Mouse (Mus musculus): ENCODE data around the gene Sdhb. TPM values are rescaled to one million over a fixed set of nuclear protein-coding genes. Genes with fewer than 3 reads are reported as not detected.

Gene Sdhb
- total RNA-seq, 2 experiments from 2014 or later: 170 to 178 TPM

DNA sequence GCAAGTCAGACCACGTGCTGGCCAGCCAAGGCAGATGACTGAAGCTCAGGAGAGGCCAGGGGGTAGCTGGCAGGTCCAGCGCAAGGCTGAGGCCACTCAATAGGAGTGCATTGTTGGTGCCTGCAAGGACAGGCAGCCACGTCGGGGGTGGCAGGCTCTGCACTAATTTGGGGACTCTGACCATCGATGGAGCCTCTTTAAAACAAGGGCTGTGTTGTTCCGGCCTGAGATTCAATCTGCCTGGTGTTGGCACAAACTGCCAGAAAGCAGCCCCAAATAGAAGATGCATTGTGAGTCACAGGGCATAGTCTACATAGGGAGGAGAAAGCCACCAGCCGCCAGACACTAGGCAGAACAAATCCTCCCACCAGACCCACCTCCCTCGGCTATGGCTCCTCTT lies 31.3 kb upstream of the Sdhb start:
- intact Hi-C loops (cut with DNase I): no loop called here
- peak; percentile 41 to 53 for DNase-seq (ENCODE audit: extremely low spot score in 1 of 2, low spot score in 2 of 2)
- no peak for TF ChIP-seq CTCF (IDR thresholded peaks at IDR 0.05)
- Histone ChIP-seq H3K27ac (peak overlapping the region; percentile 75; the same call in 1 of the 2 replicates), H3K4me3 (no peak overlapping the region)

- no peak for TF ChIP-seq CTCF (IDR thresholded peaks at IDR 0.05)
- no peak overlapping the region for H3K4me3 ChIP-seq
- intact Hi-C loops (cut with DNase I): no loop called here
- no peak for DNase-seq (ENCODE audit: extremely low spot score in 1 of 2, low spot score in 2 of 2)
- no peak overlapping the region for H3K27ac ChIP-seq
These were observed 30.0 kb upstream of the Sdhb start for GRCm38 (mm10) chr4:140930900-140931470.

DNA sequence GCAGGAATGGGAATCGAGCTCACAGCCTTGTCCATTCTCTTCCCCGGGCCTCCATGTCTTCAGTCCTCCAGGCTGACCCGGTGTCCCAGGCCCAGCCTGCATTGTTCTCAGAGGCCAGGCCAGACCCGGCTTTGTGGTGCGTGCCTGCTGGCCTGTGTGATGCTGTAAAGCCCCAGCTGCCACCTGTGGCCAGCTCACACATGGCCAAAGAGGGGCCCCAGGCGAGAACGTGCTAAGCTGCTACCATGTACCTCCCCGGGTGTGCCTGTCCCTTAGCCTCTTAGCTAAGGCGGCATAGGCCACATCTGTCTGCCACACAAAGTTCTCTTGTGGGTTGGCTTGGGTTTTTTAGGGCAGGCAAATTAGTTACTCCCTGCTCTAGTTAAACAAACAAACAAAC lies 25.4 kb upstream of the Sdhb start:
- Histone ChIP-seq H3K4me3 (no peak overlapping the region), H3K27ac (no peak overlapping the region)
- no peak for TF ChIP-seq CTCF (IDR thresholded peaks at IDR 0.05)
- intact Hi-C loops (cut with DNase I): no loop called here
- no peak for DNase-seq (ENCODE audit: extremely low spot score in 1 of 2, low spot score in 2 of 2)

DNA sequence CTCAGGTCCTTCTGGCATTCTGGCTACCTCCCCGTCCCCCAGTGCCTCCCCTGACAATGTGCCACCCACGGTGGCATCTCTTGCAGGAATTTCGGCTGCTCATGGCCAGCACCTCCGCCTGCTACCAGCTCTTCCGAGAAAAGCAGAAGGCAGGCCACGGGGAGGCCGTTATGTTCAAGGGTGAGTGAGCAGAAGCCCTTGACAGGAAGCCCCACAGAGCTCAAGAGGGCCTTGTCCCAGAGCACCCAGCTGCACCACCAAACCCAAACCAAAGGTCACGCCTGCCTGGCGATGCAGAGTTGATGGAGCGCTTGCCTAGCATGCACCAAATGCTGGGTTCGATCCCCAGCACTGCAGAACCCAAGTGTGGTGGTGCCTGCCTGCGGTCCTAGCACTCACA lies 16.6 kb upstream of the Sdhb start:
- intact Hi-C loops (cut with DNase I): no loop called here
- Histone ChIP-seq H3K4me3 (no peak overlapping the region), H3K27ac (no peak overlapping the region)
- no peak for TF ChIP-seq CTCF (IDR thresholded peaks at IDR 0.05)
- DNase-seq (ENCODE audit: extremely low spot score in 1 of 2, low spot score in 2 of 2): no peak

DNA sequence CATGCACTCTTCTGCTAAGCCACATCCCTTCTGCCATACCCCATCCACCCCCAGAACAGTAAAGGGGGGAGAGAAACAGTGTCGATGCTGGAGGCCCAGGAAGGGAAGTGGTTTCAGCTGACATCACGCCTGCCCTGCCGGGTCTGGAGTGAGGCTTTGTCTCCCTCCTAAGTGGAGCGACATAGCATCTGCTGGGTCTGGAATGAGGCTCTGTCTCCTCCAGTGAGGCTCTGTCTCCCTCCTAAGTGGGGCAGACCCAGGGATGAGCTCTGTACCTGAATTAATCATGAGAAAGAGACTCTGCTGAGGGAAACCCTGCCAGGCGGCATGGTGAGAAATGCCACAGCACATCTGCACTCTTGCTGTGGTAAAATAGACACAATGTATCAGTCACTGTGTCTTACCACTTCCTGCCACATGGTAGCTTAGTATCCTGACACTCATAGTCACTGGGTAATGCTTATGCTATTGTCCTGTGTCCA lies 16.0 kb upstream of the Sdhb start:
- TF ChIP-seq CTCF (IDR thresholded peaks at IDR 0.05): no peak; the same call in none of the 2 replicates
- no peak overlapping the region for H3K27ac ChIP-seq
- H3K4me3 ChIP-seq: no peak overlapping the region
- DNase-seq (ENCODE audit: extremely low spot score in 1 of 2, low spot score in 2 of 2): no peak
- intact Hi-C loops (cut with DNase I): no loop called here

DNA sequence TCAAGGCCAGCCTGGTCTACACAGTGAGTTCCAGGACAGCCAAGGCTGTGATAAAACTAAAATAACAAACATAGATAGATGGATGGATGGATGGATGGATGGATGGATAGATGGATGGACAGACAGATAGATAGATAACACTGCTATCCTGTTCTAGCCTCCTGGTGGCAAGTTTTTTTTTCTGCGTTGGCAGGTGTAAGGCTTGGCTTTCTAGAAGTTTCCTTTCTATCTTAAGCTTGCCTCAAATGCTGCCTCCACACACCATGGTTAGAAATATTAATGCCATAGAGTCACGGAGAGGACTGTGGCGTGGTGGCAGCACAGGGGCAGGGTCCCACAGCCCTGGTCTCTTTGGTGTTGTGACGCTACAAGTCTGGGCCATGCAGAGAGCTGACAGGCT lies 15.4 kb upstream of the Sdhb start:
- intact Hi-C loops (cut with DNase I): no loop called here
- no peak for TF ChIP-seq CTCF (IDR thresholded peaks at IDR 0.05)
- Histone ChIP-seq H3K4me3 (no peak overlapping the region), H3K27ac (no peak overlapping the region)
- DNase-seq (ENCODE audit: extremely low spot score in 1 of 2, low spot score in 2 of 2): no peak

DNA sequence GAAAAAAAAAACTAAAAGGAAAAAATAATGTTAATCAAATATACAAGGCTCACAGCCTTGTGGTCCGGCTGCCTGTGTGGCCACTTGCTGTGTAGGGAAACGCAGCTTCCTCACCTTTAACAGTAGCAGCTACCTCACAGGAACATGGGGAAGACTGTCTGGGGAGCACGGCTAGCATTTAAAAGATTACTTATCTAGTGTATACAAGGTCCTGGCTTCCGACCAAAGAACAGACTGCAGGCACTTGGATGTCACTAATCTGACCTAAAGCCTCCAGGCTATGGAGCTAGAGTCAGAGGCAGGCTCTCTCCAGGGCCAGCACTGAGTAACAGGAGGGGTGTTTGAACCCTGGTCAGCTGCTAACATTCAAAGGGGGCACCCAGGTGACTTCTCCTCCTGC lies 15.0 kb upstream of the Sdhb start:
- no peak overlapping the region for H3K4me3 ChIP-seq
- TF ChIP-seq CTCF (IDR thresholded peaks at IDR 0.05): no peak
- intact Hi-C loops (cut with DNase I): no loop called here
- DNase-seq (ENCODE audit: extremely low spot score in 1 of 2, low spot score in 2 of 2): no peak
- H3K27ac ChIP-seq: no peak overlapping the region

GRCm38 (mm10) chr4:140946580-140947205 lies 14.3 kb upstream of the Sdhb start:
- intact Hi-C loops (cut with DNase I): no loop called here
- no peak for DNase-seq (ENCODE audit: extremely low spot score in 1 of 2, low spot score in 2 of 2)

GRCm38 (mm10) chr4:140947487-140948440 lies 13.2 kb upstream of the Sdhb start:
- intact Hi-C loops (cut with DNase I): no loop called here
- TF ChIP-seq CTCF (IDR thresholded peaks at IDR 0.05): no peak
- H3K4me3 ChIP-seq: no peak overlapping the region
- DNase-seq (ENCODE audit: extremely low spot score in 1 of 2, low spot score in 2 of 2): no peak
- no peak overlapping the region for H3K27ac ChIP-seq

More at GRCm38 (mm10) chr4:140946580-140947205, 14.3 kb upstream of the Sdhb start:
- Histone ChIP-seq H3K4me3 (no peak overlapping the region), H3K27ac (no peak overlapping the region)
- no peak for TF ChIP-seq CTCF (IDR thresholded peaks at IDR 0.05)

DNA sequence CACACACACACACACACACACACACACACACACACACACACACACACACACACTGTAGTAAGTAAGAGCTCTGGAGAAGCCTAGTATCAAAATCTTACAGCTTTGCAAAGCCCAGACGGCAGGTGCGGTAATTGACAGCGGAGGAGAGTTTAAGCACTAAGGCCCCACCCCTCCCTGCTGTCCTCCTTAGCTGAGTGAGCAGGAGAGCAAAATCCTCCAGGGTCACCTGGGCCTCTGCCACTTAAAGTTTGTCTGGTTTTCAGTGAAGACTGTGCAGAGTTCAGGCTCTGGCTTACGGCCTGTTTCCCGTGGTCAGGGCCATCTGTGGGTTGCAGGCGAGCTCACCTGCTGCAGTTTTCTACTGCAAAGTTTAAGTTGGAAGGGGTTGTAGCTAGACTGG lies 12.5 kb upstream of the Sdhb start:
- DNase-seq (ENCODE audit: extremely low spot score in 1 of 2, low spot score in 2 of 2): no peak
- no peak for TF ChIP-seq CTCF (IDR thresholded peaks at IDR 0.05)
- Histone ChIP-seq H3K27ac (no peak overlapping the region), H3K4me3 (no peak overlapping the region)
- intact Hi-C loops (cut with DNase I): no loop called here

- Histone ChIP-seq H3K4me3 (no peak overlapping the region), H3K27ac (no peak overlapping the region)
- intact Hi-C loops (cut with DNase I): no loop called here
- no peak for DNase-seq (ENCODE audit: extremely low spot score in 1 of 2, low spot score in 2 of 2)
- TF ChIP-seq CTCF (IDR thresholded peaks at IDR 0.05): no peak
These were observed 12.0 kb upstream of the Sdhb start for GRCm38 (mm10) chr4:140949052-140949451.

DNA sequence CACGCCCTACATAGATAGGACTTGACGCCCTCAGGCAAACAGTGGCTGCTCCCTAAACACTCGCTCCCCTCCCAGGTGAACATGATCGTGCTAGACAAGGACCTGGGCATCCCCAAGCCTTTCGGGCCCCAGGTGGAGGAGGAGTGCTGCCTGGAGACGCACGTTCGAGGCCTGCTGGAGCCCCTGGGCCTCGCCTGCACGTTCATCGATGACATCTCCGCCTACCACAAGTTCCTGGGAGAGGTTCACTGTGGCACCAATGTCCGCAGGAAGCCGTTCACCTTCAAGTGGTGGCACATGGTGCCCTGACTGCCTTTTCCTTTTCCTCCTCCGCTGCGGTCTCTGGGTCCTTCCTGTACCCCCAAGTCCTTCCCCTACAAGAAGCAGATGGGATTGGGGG lies 11.4 kb upstream of the Sdhb start:
- H3K4me3 ChIP-seq: no peak overlapping the region
- no peak for DNase-seq (ENCODE audit: extremely low spot score in 1 of 2, low spot score in 2 of 2)
- no peak overlapping the region for H3K27ac ChIP-seq
- intact Hi-C loops (cut with DNase I): no loop called here
- TF ChIP-seq CTCF (IDR thresholded peaks at IDR 0.05): no peak

All from left cerebral cortex, adult 2 months (tissue).